Mouse (Mus musculus) forebrain, embryonic 15.5 days (tissue): ENCODE results near the gene Wdsub1. TPM values are rescaled to one million over a fixed set of nuclear protein-coding genes. Genes with fewer than 3 reads are reported as not detected.

Experiments used
- ATAC-seq: fragments of 200-750 bp; cut with Nextera tagmentation; replicated peaks from 2 replicates; pipeline ENCODE4 v1.8.0; 2017; ENCODE audit warnings: mild to moderate bottlenecking, moderate TSS enrichment, moderate library complexity
- H3K27ac ChIP-seq: fragments of 300-500 bp; sonication (generic); replicated peaks from 2 replicates; pipeline ENCODE4 v1.5.1; 2015; ENCODE audit warnings: mild to moderate bottlenecking, inconsistent platforms
- H3K27me3 ChIP-seq: fragments of 300-500 bp; sonication (generic); 2 replicates; pipeline ENCODE4 v1.6.1; 2015; ENCODE audit warnings: inconsistent platforms
- H3K36me3 ChIP-seq: fragments of 300-500 bp; sonication (generic); 2 replicates; pipeline ENCODE4 v1.6.1; 2015; ENCODE audit warnings: mild to moderate bottlenecking, inconsistent platforms
- H3K4me1 ChIP-seq: fragments of 300-500 bp; sonication (generic); 2 replicates; pipeline ENCODE4 v1.6.1; 2015; ENCODE audit warnings: inconsistent platforms
- H3K4me2 ChIP-seq: fragments of 300-500 bp; sonication (generic); replicated peaks from 2 replicates; pipeline ENCODE4 v1.6.1; 2015; ENCODE audit warnings: mild to moderate bottlenecking, inconsistent platforms
- H3K4me3 ChIP-seq: fragments of 300-500 bp; sonication (generic); 2 replicates; pipeline ENCODE4 v1.5.1; 2015; ENCODE audit warnings: mild to moderate bottlenecking, inconsistent platforms
- H3K9ac ChIP-seq: fragments of 300-500 bp; sonication (generic); replicated peaks from 2 replicates; pipeline ENCODE4 v1.6.1; 2015; ENCODE audit warnings: mild to moderate bottlenecking, inconsistent platforms
- H3K9me3 ChIP-seq: fragments of 300-500 bp; sonication (generic); 2 replicates; pipeline ENCODE4 v1.6.1; 2016; ENCODE audit warnings: inconsistent platforms
- WGBS: fragments of 180-500 bp; shearing (Covaris S2); methylation state at CpG from one replicate; pipeline ENCODE4 v1.1.7; 2015; ENCODE audit warnings: mixed read lengths; 5-methylcytosine and 5-hydroxymethylcytosine counted together
- polyA plus RNA-seq: library from polyadenylated mRNA; unstranded; fragments of >200 nt; fragmentation: Nextera tagmentation; extraction: Ambion mirVana; gene quantifications from 2 replicates; pipeline ENCODE4 v1.2.1, GENCODE M21; 2015

Wdsub1 gene
- polyA plus RNA-seq, 1 experiment from 2014 or later: 11.5 TPM

- Histone ChIP-seq H3K9me3 (no peaks in the 10 kb centered on the region), H3K27ac (no peak overlapping the region), H3K4me1 (peaks cover 6% of the 10 kb centered on the region; the same call in 1 of the 2 replicates), H3K9ac (no peak overlapping the region), H3K27me3 (0 out of 2 replicates have a peak, but pooled peaks cover 2% of the 10 kb centered on the region), H3K36me3 (no peaks in the 10 kb centered on the region), H3K4me3 (no peak overlapping the region), H3K4me2 (no peak overlapping the region)
- WGBS: 55% methylated on average over 15 of the region's 15 CpGs
- ATAC-seq: no peak
Observed at GRCm38 (mm10) chr2:59820088-59820487, 62.3 kb downstream of the Wdsub1 start.

- no peak; the same call in 1 of the 2 replicates for ATAC-seq
- no peaks in the 10 kb centered on the region for H3K9me3 ChIP-seq
- no peak overlapping the region for H3K9ac ChIP-seq
- WGBS: 72% methylated on average over 6 of the region's 6 CpGs
- H3K4me3 ChIP-seq: no peak overlapping the region
- H3K4me1 ChIP-seq: peaks cover 6% of the 10 kb centered on the region; the same call in 1 of the 2 replicates
- H3K36me3 ChIP-seq: no peaks in the 10 kb centered on the region
- no peaks in the 10 kb centered on the region for H3K27me3 ChIP-seq
- H3K27ac ChIP-seq: peak overlapping the region; percentile 21; the same call in 1 of the 2 replicates
- no peak overlapping the region for H3K4me2 ChIP-seq
Observed at GRCm38 (mm10) chr2:59819415-59819814, 63.0 kb downstream of the Wdsub1 start.

GRCm38 (mm10) chr2:59818663-59819062 lies 63.7 kb downstream of the Wdsub1 start:
- ATAC-seq: 0 out of 2 replicates have a peak, but pooled peaks have one; percentile 26
- Histone ChIP-seq H3K9ac (no peak overlapping the region), H3K27me3 (no peaks in the 10 kb centered on the region), H3K4me3 (no peak overlapping the region), H3K4me1 (peaks cover 6% of the 10 kb centered on the region; the same call in 1 of the 2 replicates), H3K9me3 (no peaks in the 10 kb centered on the region), H3K36me3 (no peaks in the 10 kb centered on the region), H3K4me2 (no peak overlapping the region), H3K27ac (no peak overlapping the region)
- WGBS: 98% methylated on average over 15 of the region's 15 CpGs

- H3K4me3 ChIP-seq: no peak overlapping the region
- no peaks in the 10 kb centered on the region for H3K36me3 ChIP-seq
- H3K27ac ChIP-seq: no peak overlapping the region
- no peaks in the 10 kb centered on the region for H3K27me3 ChIP-seq
- 92% methylated on average over 8 of the region's 8 CpGs for WGBS
- no peak overlapping the region for H3K4me2 ChIP-seq
- H3K9me3 ChIP-seq: no peaks in the 10 kb centered on the region
- H3K4me1 ChIP-seq: peaks cover 12% of the 10 kb centered on the region
- ATAC-seq: no peak
- no peak overlapping the region for H3K9ac ChIP-seq
Observed at GRCm38 (mm10) chr2:59814997-59815396, 67.4 kb downstream of the Wdsub1 start.

GRCm38 (mm10) chr2:59813457-59813856 lies 68.9 kb downstream of the Wdsub1 start:
- H3K9me3 ChIP-seq: no peaks in the 10 kb centered on the region
- no peak overlapping the region for H3K4me2 ChIP-seq
- 68% methylated on average over 13 of the region's 13 CpGs for WGBS
- peaks cover 15% of the 10 kb centered on the region for H3K4me1 ChIP-seq
- H3K36me3 ChIP-seq: no peaks in the 10 kb centered on the region
- no peak for ATAC-seq
- H3K27ac ChIP-seq: no peak overlapping the region
- H3K4me3 ChIP-seq: no peak overlapping the region
- H3K9ac ChIP-seq: no peak overlapping the region
- no peaks in the 10 kb centered on the region for H3K27me3 ChIP-seq

- Histone ChIP-seq H3K9ac (no peak overlapping the region), H3K36me3 (no peaks in the 10 kb centered on the region), H3K4me2 (no peak overlapping the region), H3K4me1 (peaks cover 15% of the 10 kb centered on the region), H3K27me3 (no peaks in the 10 kb centered on the region), H3K4me3 (no peak overlapping the region), H3K27ac (no peak overlapping the region), H3K9me3 (no peaks in the 10 kb centered on the region)
- WGBS: 86% methylated on average over 1 of the region's 1 CpGs
- no peak for ATAC-seq
Observed at GRCm38 (mm10) chr2:59812641-59813040, 69.8 kb downstream of the Wdsub1 start.

- H3K4me1 ChIP-seq: peaks cover 15% of the 10 kb centered on the region
- no peaks in the 10 kb centered on the region for H3K36me3 ChIP-seq
- H3K27me3 ChIP-seq: no peaks in the 10 kb centered on the region
- H3K27ac ChIP-seq: no peak overlapping the region
- no peak overlapping the region for H3K9ac ChIP-seq
- H3K9me3 ChIP-seq: no peaks in the 10 kb centered on the region
- no peak overlapping the region for H3K4me2 ChIP-seq
- no peak for ATAC-seq
- WGBS: 53% methylated on average over 1 of the region's 1 CpGs
- H3K4me3 ChIP-seq: no peak overlapping the region
Observed at GRCm38 (mm10) chr2:59811247-59811646, 71.1 kb downstream of the Wdsub1 start.

GRCm38 (mm10) chr2:59810039-59810438 lies 72.4 kb downstream of the Wdsub1 start:
- no peak overlapping the region for H3K4me3 ChIP-seq
- peak overlapping the region; percentile 26; the same call in 1 of the 2 replicates for H3K27ac ChIP-seq
- no peaks in the 10 kb centered on the region for H3K9me3 ChIP-seq
- H3K27me3 ChIP-seq: no peaks in the 10 kb centered on the region
- H3K9ac ChIP-seq: no peak overlapping the region
- no peak overlapping the region for H3K4me2 ChIP-seq
- H3K4me1 ChIP-seq: peaks cover 15% of the 10 kb centered on the region
- ATAC-seq: no peak
- no peaks in the 10 kb centered on the region for H3K36me3 ChIP-seq
- WGBS: 61% methylated on average over 7 of the region's 7 CpGs

- H3K4me1 ChIP-seq: peaks cover 15% of the 10 kb centered on the region
- no peak overlapping the region for H3K27ac ChIP-seq
- H3K9ac ChIP-seq: no peak overlapping the region
- H3K27me3 ChIP-seq: no peaks in the 10 kb centered on the region
- no peak overlapping the region for H3K4me2 ChIP-seq
- no peak overlapping the region for H3K4me3 ChIP-seq
- no peaks in the 10 kb centered on the region for H3K9me3 ChIP-seq
- no peak for ATAC-seq
- no peaks in the 10 kb centered on the region for H3K36me3 ChIP-seq
- 90% methylated on average over 4 of the region's 4 CpGs for WGBS
Observed at GRCm38 (mm10) chr2:59808608-59809007, 73.8 kb downstream of the Wdsub1 start.

GRCm38 (mm10) chr2:59806038-59806437 lies 76.4 kb downstream of the Wdsub1 start:
- H3K9me3 ChIP-seq: no peaks in the 10 kb centered on the region
- H3K27me3 ChIP-seq: no peaks in the 10 kb centered on the region
- H3K4me3 ChIP-seq: no peak overlapping the region
- no peaks in the 10 kb centered on the region for H3K36me3 ChIP-seq
- H3K4me1 ChIP-seq: peaks cover 15% of the 10 kb centered on the region
- H3K27ac ChIP-seq: no peak overlapping the region
- H3K4me2 ChIP-seq: no peak overlapping the region
- H3K9ac ChIP-seq: no peak overlapping the region
- no peak for ATAC-seq
- 46% methylated on average over 6 of the region's 6 CpGs for WGBS

- no peak overlapping the region for H3K27ac ChIP-seq
- 54% methylated on average over 2 of the region's 2 CpGs for WGBS
- no peaks in the 10 kb centered on the region for H3K36me3 ChIP-seq
Observed at GRCm38 (mm10) chr2:59805595-59805994, 76.8 kb downstream of the Wdsub1 start.

GRCm38 (mm10) chr2:59802722-59803387 lies 79.5 kb downstream of the Wdsub1 start:
- Histone ChIP-seq H3K4me2 (no peak overlapping the region), H3K4me3 (no peak overlapping the region), H3K36me3 (no peaks in the 10 kb centered on the region), H3K4me1 (no peaks in the 10 kb centered on the region), H3K27ac (no peak overlapping the region), H3K9ac (no peak overlapping the region), H3K9me3 (no peaks in the 10 kb centered on the region), H3K27me3 (no peaks in the 10 kb centered on the region)
- no peak for ATAC-seq
- 95% methylated on average over 8 of the region's 8 CpGs for WGBS

More at GRCm38 (mm10) chr2:59805595-59805994, 76.8 kb downstream of the Wdsub1 start:
- Histone ChIP-seq H3K9me3 (no peaks in the 10 kb centered on the region), H3K27me3 (no peaks in the 10 kb centered on the region), H3K4me1 (peaks cover 12% of the 10 kb centered on the region), H3K9ac (no peak overlapping the region), H3K4me2 (no peak overlapping the region), H3K4me3 (no peak overlapping the region)
- ATAC-seq: no peak
